Mouse (Mus musculus) cerebellum, adult 2 months (tissue): ENCODE data around the gene Gngt1. TPM values are rescaled to one million over a fixed set of nuclear protein-coding genes. Genes with fewer than 3 reads are reported as not detected.

ENCODE experiments used
- DNase-seq, 2 experiments: peaks; one replicate each; pipeline ENCODE4 v3.0.0; 2021
- H3K27ac ChIP-seq: fragments of 200-500 bp; 2 replicates; pipeline ENCODE4 v1.5.1; 2012; ENCODE audit warnings: low read length, control low read depth, inconsistent platforms; ENCODE audit not compliant: insufficient read depth
- H3K27me3 ChIP-seq: fragments of 200-500 bp; 2 replicates; pipeline ENCODE4 v1.6.1; 2012; ENCODE audit warnings: inconsistent platforms, mild to moderate bottlenecking, low read length, moderate library complexity; ENCODE audit not compliant: control insufficient read depth, insufficient read depth
- H3K4me1 ChIP-seq: fragments of 200-500 bp; 2 replicates; pipeline ENCODE4 v1.6.1; 2011; ENCODE audit warnings: low read length; ENCODE audit not compliant: control insufficient read depth, insufficient read depth
- H3K4me3 ChIP-seq: fragments of 200-500 bp; replicated peaks from 2 replicates; pipeline ENCODE3; 2011; ENCODE audit warnings: mild to moderate bottlenecking, low read depth, low read length, control low read depth; ENCODE audit not compliant: insufficient read depth
- CTCF ChIP-seq: fragments of 200-500 bp; IDR thresholded peaks from 2 replicates; pipeline ENCODE4 v1.5.1; 2011; ENCODE audit warnings: low read depth, mild to moderate bottlenecking, control low read depth, low read length, moderate library complexity, borderline replicate concordance; ENCODE audit not compliant: insufficient read depth
- POLR2A ChIP-seq: fragments of 200-500 bp; IDR thresholded peaks from 2 replicates; pipeline ENCODE4 v1.6.1; 2011; ENCODE audit warnings: low read length, control low read depth, borderline replicate concordance; ENCODE audit not compliant: insufficient read depth
- WGBS: fragments of 180-500 bp; shearing (Covaris S2); methylation state at CpG from one replicate; pipeline ENCODE4 v1.1.7; 2018; 5-methylcytosine and 5-hydroxymethylcytosine counted together
- polyA plus RNA-seq: library from polyadenylated mRNA; depleted of rRNA; stranded (reverse); fragments of >200 nt; gene quantifications from 2 replicates; pipeline ENCODE4 v1.2.3, GENCODE M21; 2012; rRNA removed

Gngt1 gene
- not detected in 2 replicates for polyA plus RNA-seq

DNA sequence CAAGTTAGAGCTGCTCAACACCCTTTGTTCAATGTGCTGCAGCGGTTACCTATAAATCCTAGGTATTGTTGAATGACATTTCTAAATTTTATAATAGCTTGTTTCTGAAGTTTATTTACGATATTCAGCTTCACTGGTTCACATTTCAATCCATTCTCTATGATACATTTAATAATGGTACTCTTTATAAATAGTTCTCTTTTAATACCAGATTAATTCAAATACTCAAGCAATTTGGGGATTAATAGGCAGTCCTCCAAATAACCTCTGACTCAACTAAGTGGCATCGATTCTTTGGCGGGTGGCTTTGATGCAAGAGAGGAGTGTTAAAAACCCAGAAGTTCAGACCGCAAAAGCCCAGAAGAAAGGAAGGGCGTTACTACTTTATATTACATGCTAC, at the start of gene Gngt1:
Gngt1 (plus strand) TSS at position 301 of the 400 bp plus-strand sequence.
- no peak for DNase-seq
- no peaks in the 10 kb centered on the region for H3K4me1 ChIP-seq
- 90% methylated on average over 6 of the region's 6 CpGs for WGBS
- no peaks in the 10 kb centered on the region for H3K27me3 ChIP-seq
- H3K4me3 ChIP-seq: no peak within 1 kb of the TSS
- no peak within 1 kb of the TSS for H3K27ac ChIP-seq
- TF ChIP-seq CTCF: no peak
- TF ChIP-seq POLR2A: no peak

DNA sequence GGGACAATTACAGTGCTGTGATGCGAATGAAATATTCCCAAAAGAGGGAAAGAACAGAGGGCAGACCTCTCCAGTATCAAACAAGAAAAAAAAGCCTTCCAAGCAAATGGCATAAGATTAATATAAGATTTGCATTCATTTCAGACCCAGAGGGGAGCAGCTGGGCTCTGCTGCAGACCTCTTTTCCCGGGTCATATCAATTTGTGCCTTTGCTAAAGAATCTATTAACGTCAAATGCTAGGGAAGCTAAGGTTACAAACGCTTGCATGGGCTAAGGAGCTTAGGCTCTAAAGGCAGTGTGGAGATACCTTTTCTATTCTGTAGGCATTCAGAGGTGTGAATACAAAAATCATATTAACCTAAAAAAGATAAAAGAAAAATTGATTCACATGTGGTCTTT, 38.6 kb upstream of the Gngt1 start:
- WGBS: 47% methylated on average over 4 of the region's 4 CpGs
- H3K4me3 ChIP-seq: no peak overlapping the region

DNA sequence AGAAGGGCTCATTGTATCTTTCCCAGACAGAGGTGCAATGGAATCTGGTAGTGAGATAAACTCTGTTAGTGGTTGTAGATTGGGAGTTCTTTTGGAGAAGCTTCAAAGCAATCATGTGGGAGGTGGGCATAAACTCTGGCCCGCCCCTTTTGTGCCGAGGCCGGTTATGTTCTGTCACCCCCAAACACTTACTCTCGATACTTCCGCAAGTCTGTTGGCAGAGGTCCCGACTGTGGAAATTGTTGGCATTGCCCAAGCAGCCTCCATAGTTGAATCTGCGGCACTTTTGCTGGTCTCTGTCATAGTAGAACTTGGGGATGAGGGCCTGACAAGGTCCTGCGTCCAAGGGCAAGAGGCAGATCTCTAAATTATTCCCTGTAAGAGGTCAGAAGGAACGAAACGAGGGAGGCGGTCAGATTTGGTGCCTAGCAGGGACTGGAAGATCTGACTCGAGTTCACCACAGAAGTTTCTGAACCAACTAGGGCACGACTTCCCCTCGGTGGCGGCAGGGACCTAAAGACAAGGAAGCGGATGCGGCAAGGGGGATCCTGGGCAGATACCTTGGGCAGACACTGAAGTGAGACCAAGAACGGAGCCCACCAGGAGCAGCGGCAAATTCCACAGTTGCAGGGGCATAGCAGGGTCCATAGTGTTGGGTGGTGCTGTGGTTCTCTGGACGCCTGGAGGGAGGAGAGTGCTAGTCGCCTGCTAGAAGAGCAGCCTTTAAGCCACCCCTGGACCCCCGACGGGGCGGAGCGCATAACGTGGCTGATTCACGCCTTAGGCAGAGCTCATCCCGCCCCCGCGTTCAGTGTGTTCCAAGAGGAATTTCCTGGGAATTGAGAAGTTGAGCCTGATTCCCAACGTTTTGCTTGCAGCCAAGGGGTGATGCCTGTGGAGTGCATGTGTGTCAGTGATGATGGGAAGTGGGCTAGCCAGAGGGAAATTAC, 25.6 kb upstream of the Gngt1 start:
- 21% methylated on average over 31 of the region's 31 CpGs for WGBS
- TF ChIP-seq POLR2A: no peak
- TF ChIP-seq CTCF: no peak
- H3K4me3 ChIP-seq: no peak overlapping the region

More for the DNA sequence above, 38.6 kb upstream of the Gngt1 start:
- no peaks in the 10 kb centered on the region for H3K27me3 ChIP-seq
- DNase-seq: no peak
- H3K4me1 ChIP-seq: no peaks in the 10 kb centered on the region
- TF ChIP-seq POLR2A (no peak), CTCF (no peak)
- no peak overlapping the region for H3K27ac ChIP-seq

DNA sequence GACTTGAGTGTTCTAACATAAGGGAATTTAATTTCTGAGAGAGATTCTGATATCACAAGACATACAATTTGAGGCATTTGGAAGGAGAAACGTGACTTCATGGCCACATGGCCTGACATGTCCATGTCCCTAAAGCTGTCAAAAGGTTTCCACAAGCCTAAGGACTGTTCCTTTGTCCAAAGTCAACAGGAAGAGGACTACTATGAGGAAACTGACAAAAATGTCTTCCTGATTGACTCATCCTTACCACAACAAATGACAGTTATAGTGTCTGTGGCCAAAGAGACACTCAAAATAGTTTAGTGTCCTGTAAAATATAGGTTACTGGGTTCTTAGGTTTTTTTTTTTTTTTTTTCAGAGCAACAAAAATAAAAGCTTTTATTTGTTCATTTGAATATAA, 19.9 kb upstream of the Gngt1 start:
- TF ChIP-seq POLR2A (no peak), CTCF (no peak)

More for the DNA sequence above, 25.6 kb upstream of the Gngt1 start:
- peak in 1 of 2 experiments; percentile 1 for DNase-seq
- Histone ChIP-seq H3K4me1 (no peaks in the 10 kb centered on the region), H3K27ac (no peak overlapping the region), H3K27me3 (no peaks in the 10 kb centered on the region)

DNA sequence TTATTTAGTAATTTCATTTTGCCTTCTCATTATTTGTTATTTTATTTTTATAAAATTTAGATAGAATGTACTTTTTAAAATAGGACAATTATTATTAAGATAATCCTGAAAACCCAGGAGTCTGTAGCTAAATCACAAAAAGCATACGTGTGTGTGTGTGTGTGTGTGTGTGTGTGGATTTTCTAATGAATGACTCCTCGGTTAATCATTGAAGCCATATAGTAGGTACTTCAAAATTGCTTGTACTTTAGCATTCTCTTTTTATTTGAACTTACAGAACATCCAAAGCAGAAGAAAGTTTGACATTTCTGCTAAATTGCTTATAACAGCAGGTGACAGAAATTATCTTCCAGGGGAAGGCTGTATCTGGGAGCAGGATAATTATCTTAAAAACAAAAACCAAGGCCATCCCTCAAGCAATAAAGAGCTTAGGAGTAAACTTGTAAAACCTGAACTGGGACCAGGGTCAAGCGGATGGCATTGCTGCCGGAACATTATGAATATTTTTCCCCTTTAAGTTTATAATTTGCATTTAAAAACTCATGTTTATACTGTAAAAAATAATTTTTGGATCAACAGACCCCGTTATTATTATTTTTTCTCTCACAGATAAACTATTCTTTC, 10.8 kb upstream of the Gngt1 start:
- Histone ChIP-seq H3K27me3 (no peaks in the 10 kb centered on the region), H3K27ac (no peak overlapping the region), H3K4me3 (no peak overlapping the region), H3K4me1 (no peaks in the 10 kb centered on the region)
- WGBS: 85% methylated on average over 5 of the region's 5 CpGs
- DNase-seq: no peak
- TF ChIP-seq CTCF: no peak

More for the DNA sequence above, 19.9 kb upstream of the Gngt1 start:
- Histone ChIP-seq H3K4me3 (no peak overlapping the region), H3K27me3 (no peaks in the 10 kb centered on the region), H3K4me1 (no peaks in the 10 kb centered on the region), H3K27ac (no peak overlapping the region)
- WGBS: 58% methylated on average over 1 of the region's 1 CpGs
- DNase-seq: no peak

DNA sequence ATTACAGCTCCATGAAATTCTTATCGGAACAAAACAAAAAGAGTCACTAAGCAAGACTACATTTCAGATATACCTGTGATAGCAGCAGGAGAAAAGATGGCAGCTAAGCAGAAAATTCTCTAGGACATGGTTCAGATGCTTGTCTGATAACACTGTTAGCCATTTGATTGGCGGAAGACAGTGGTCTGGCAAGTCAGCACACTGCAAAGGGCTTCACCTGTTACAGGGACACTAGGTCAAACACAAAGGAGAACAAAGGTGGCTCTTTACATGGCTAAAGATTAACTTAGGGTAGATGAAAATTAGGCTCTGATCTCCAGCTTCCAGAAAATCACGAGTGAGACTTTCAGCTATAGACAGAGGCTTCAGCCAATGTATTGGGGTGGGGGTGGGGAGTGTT, 4.8 kb upstream of the Gngt1 start, which contains the start of gene Tfpi2:
Tfpi2 (minus strand) TSS at position 170 of the 400 bp plus-strand sequence.
- Histone ChIP-seq H3K4me1 (no peaks in the 10 kb centered on the region), H3K27ac (no peak within 1 kb of the TSS), H3K27me3 (no peaks in the 10 kb centered on the region), H3K4me3 (no peak within 1 kb of the TSS)
- no peak for DNase-seq
- WGBS: 86% methylated on average over 3 of the region's 3 CpGs
- TF ChIP-seq CTCF (no peak), POLR2A (no peak)

DNA sequence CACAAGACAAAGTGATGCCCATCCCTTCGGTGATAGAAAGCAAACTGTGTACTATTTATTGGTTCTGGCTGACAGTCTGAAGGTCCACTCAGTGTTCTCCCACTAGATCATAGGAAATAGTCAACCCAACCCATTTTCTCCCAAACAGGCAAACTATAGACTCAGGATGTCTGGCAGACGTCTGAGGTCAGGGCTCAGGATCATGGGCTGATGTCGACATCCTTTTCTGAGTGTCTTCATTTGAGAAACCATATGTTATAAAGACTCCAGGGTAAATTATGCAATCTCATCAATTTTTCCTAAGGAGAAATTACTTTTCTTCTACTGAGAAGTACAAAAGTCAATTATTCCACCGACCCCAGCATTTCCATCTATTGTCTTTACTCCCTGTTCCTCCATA, 4.5 kb downstream of the Gngt1 start:
- WGBS: 83% methylated on average over 4 of the region's 4 CpGs
- DNase-seq: no peak
- no peaks in the 10 kb centered on the region for H3K27me3 ChIP-seq
- no peak for TF ChIP-seq POLR2A
- no peak for TF ChIP-seq CTCF
- H3K27ac ChIP-seq: no peak overlapping the region
- H3K4me3 ChIP-seq: no peak overlapping the region
- no peaks in the 10 kb centered on the region for H3K4me1 ChIP-seq

DNA sequence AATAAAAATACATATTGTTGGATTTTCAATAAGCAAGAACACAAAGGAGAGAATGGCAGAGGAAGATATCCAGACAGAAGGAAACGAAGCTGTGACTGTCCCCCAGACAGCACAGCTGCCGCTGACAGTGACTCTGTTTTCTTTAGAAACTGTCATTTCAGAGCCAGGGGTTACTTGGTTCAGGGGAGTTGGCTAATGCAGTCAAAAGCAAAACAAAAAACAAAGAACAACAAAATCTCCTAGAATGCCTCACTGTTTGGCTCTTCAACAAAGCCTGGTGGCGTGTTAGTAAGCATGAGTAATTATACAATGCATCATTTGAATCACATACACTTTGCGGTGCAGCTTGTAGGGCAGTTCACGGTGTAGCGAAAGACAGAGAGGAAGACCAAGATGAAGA, 5.7 kb downstream of the Gngt1 start:
- no peaks in the 10 kb centered on the region for H3K4me1 ChIP-seq
- H3K4me3 ChIP-seq: no peak overlapping the region
- no peak overlapping the region for H3K27ac ChIP-seq
- 42% methylated on average over 6 of the region's 6 CpGs for WGBS
- no peak for TF ChIP-seq POLR2A
- no peak for TF ChIP-seq CTCF
- H3K27me3 ChIP-seq: no peaks in the 10 kb centered on the region
- DNase-seq: no peak
